Mouse (Mus musculus) lung, postnatal 25 days (tissue): ENCODE measurements around the gene Psmc5.

ENCODE experiments used
- DNase-seq: peaks from one replicate; pipeline ENCODE4 v3.0.0; 2022; ENCODE audit warnings: low spot score

The Psmc5 gene

DNA sequence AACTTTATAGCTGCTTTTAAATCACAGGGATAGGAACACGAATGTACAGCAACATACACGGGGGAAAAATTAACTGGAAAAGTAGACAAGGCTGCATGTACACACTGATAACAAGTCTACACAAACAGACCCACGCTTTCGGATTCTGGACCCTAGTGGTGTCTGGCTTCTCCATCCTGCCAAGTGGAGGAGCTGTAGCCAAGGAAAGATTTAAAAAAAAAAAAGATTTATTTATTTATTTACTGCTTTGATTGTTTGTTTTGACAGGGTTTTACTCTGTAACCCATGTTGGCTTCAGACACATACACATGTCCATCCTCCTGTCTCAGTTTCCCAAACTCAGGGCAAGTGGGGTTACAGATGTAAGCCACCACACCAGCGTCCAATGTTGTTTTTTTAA lies 51.5 kb downstream of the Psmc5 start:
- DNase-seq = no peak

DNA sequence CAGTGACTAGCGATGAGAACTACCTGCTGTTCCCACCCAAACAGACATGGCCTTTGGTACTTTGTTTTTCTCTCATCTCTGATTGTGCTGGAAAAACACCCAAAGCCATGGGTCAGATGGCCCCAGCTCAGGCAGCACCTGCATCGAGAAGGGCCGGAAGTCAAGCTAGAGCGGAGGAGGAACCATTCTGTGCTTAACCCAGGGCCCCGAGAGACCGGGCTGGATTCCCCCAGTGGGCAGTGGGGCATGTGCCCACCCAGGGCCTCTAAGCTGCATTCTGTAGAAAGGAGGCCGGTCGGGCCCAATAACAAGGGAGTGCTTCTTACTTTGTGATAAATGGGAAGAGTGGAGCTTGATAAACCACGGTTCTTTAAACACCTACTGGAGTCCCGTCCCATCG lies 52.2 kb downstream of the Psmc5 start:
- peak; percentile 58 for DNase-seq

DNA sequence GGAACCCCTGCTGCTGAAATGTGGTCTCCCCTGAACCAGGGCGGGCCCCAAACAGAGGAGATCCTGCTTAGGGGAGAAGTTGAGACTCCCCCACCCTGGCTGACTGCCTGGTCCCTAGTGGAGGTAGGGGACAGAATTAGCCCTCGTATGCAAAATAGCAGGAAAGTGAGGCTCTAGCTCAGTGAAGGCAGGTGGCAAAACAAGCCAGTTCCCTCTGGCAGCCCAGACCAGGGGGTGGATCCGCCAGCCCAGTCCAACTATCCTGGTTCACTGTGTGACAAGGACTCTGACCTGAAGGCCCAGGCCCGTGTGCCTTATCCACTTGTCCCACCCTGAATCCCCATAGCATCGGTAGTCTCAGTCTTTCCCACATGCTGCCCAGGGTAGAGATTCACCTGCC lies 54.2 kb downstream of the Psmc5 start:
- DNase-seq = peak; percentile 50
